ENCODE assay signal across 9 mouse cellular contexts in the genomic region with DNA sequence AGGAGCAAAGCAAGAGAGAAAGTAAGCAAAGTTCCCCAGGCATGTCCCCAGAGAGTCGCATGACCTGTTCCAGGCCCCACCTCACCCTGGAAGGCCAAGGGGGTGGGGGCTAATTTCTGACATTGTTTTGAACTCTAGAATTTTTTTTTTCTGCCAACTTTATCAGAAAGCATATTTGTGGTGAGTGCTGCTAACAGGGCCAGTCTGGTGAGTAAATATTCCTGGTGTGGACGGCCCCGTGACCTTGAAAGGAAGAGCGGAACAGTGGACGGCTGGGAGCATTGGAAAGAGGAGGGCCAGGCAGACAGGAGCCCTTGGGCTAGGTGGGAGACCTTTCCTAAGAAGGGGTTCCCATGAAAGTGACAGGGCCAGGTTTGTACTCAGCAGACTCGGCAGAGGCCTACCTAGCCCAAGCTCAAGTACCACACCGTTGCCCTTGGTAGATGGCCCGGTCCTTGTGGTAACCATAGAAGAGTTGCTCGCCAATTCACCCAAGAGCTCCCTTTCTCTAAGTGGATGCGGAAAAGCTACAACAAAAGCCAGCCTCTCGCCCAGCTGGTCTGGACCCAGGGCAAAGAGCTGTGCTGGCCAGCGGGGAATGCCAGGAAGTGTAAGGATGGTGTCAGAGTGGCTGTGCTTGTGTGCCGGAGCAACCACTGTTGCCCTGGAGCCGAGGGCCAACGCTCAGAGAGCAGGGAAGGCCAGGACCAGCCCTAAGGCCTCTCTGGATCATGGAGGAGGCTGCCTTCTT.
DNase-seq lines count a peak whose midpoint lies in the region; ATAC-seq and TF ChIP-seq lines count a peak whose summit lies in the region.
"Had no signal": no experiment of that assay in that cellular context is flagged by ENCODE, and none has a peak within 500 bp of the region (broad histone marks: within the 10 kb centered on the region; RNA-seq: fewer than 3 reads in every experiment).

No protein-coding gene starts in this region.

- H3K4me3 ChIP-seq in hindbrain, embryonic 12.5 days = no peak overlapping the region
- H3K4me3 ChIP-seq in hindbrain, postnatal 0 days (ENCODE audit: low read length) = no peak overlapping the region
- H3K4me3 ChIP-seq in kidney, embryonic 15.5 days (replicated peaks) = no peak overlapping the region
- no peak overlapping the region for H3K4me3 ChIP-seq in myocyte
- H3K4me3 ChIP-seq: forebrain, embryonic 15.5 days had no signal

- no peaks in the 10 kb centered on the region for H3K9me3 ChIP-seq in hindbrain, embryonic 12.5 days (replicated peaks)
- H3K9me3 ChIP-seq in hindbrain, postnatal 0 days (ENCODE audit: low read length) = no peaks in the 10 kb centered on the region
- H3K9me3 ChIP-seq in kidney, embryonic 15.5 days (replicated peaks) = no peaks in the 10 kb centered on the region
- H3K9me3 ChIP-seq: forebrain, embryonic 15.5 days had no signal

- peak overlapping the region; percentile 55; the same call in 1 of the 2 replicates for H3K27ac ChIP-seq in hindbrain, embryonic 12.5 days
- H3K27ac ChIP-seq in hindbrain, postnatal 0 days = no peak overlapping the region
- H3K27ac ChIP-seq in kidney, embryonic 15.5 days = peak overlapping the region; percentile 94
- H3K27ac ChIP-seq: forebrain, embryonic 15.5 days had no signal

- H3K36me3 ChIP-seq in hindbrain, embryonic 12.5 days = no peaks in the 10 kb centered on the region
- H3K36me3 ChIP-seq in hindbrain, postnatal 0 days (ENCODE audit: insufficient read depth, low read length) = no peaks in the 10 kb centered on the region
- H3K36me3 ChIP-seq in kidney, embryonic 15.5 days = no peaks in the 10 kb centered on the region
- no peaks in the 10 kb centered on the region for H3K36me3 ChIP-seq in myocyte (ENCODE audit: control insufficient read depth, insufficient read depth)
- H3K36me3 ChIP-seq: forebrain, embryonic 15.5 days had no signal

- no peak for TF ChIP-seq POLR2A in myocyte (IDR thresholded peaks at IDR 0.05; ENCODE audit: insufficient read length, low read depth)

- H3K4me2 ChIP-seq in hindbrain, embryonic 12.5 days (replicated peaks) = no peak overlapping the region
- no peak overlapping the region for H3K4me2 ChIP-seq in hindbrain, postnatal 0 days (ENCODE audit: low read depth, low read length)
- H3K4me2 ChIP-seq in kidney, embryonic 15.5 days = 0 out of 2 replicates have a peak overlapping the region, but pooled peaks have one; percentile 3
- peak overlapping the region; percentile 18 for H3K4me2 ChIP-seq in myocyte (ENCODE audit: low read depth)
- H3K4me2 ChIP-seq: forebrain, embryonic 15.5 days; midbrain, embryonic 11.5 days had no signal

- no peaks in the 10 kb centered on the region for H3K79me2 ChIP-seq in myocyte (ENCODE audit: control insufficient read depth, insufficient read depth)

- H3K4me1 ChIP-seq in hindbrain, embryonic 12.5 days = peaks cover 66% of the 10 kb centered on the region
- H3K4me1 ChIP-seq in hindbrain, postnatal 0 days (ENCODE audit: insufficient read depth, low read length) = peaks cover 3% of the 10 kb centered on the region; the same call in 1 of the 2 replicates
- peaks cover 85% of the 10 kb centered on the region for H3K4me1 ChIP-seq in kidney, embryonic 15.5 days

- no peak for TF ChIP-seq CTCF in hindbrain, postnatal 0 days (IDR thresholded peaks at IDR 0.05; ENCODE audit: low read depth)
- no peak for TF ChIP-seq CTCF in Patski (IDR thresholded peaks at IDR 0.05)

- H3K9ac ChIP-seq in hindbrain, embryonic 12.5 days = no peak overlapping the region
- H3K9ac ChIP-seq in hindbrain, postnatal 0 days (replicated peaks; ENCODE audit: low read length) = no peak overlapping the region
- H3K9ac ChIP-seq in kidney, embryonic 15.5 days = no peak overlapping the region
- H3K9ac ChIP-seq: forebrain, embryonic 15.5 days had no signal

- WGBS in hindbrain, embryonic 12.5 days = 80% methylated on average over 15 of the region's 15 CpGs
- WGBS in hindbrain, postnatal 0 days = 69% methylated on average over 15 of the region's 15 CpGs
- 62% methylated on average over 15 of the region's 15 CpGs for WGBS in kidney, embryonic 15.5 days

- no peak overlapping the region for H3ac ChIP-seq in myocyte (ENCODE audit: control insufficient read depth, insufficient read length)

- POLR2A ChIA-PET in Patski (lab: Charles Lee) = no interaction called here

- in situ Hi-C loops in Patski (cut with MboI; ENCODE audit: low pct_unique_long_range_greater_than_20kb) = loop anchor here (10.0 kb wide), 1 partner anchor 184 kb away; no protein-coding TSS in a partner anchor

- peaks cover 72% of the 10 kb centered on the region for H3K27me3 ChIP-seq in hindbrain, embryonic 12.5 days
- H3K27me3 ChIP-seq in hindbrain, postnatal 0 days (ENCODE audit: insufficient read depth, low read length) = peaks cover 6% of the 10 kb centered on the region; the same call in 1 of the 2 replicates
- H3K27me3 ChIP-seq in Patski = no peaks in the 10 kb centered on the region
- 0 out of 2 replicates have a peak, but pooled peaks cover 3% of the 10 kb centered on the region for H3K27me3 ChIP-seq in kidney, embryonic 15.5 days
- no peaks in the 10 kb centered on the region for H3K27me3 ChIP-seq in myocyte (ENCODE audit: control insufficient read depth, insufficient read depth, insufficient read length)

- no peak for DNase-seq in hindbrain, postnatal 0 days (ENCODE audit: low spot score)
- DNase-seq in Patski (ENCODE audit: low read depth, low spot score) = no peak
- no peak for DNase-seq in cerebellum, adult 9-10 months
- DNase-seq in gastrocnemius, postnatal 4 days (ENCODE audit: low spot score in 2 of 2) = no peak

- no peak for ATAC-seq in hindbrain, embryonic 12.5 days (ENCODE audit: low FRiP score)
- ATAC-seq in hindbrain, postnatal 0 days = no peak
- ATAC-seq in Patski = peak; percentile 25
- ATAC-seq in kidney, embryonic 15.5 days (replicated peaks; ENCODE audit: low FRiP score) = 0 out of 2 replicates have a peak, but pooled peaks have one; percentile 1
- ATAC-seq: forebrain, embryonic 15.5 days had no signal

- CTCF ChIA-PET in Patski (lab: Charles Lee) = interaction anchor here (0.8 to 2.1 kb wide), 6 partner anchors 12 to 168 kb away, joined by 3 to 6 read pairs (median 3); no protein-coding TSS in a partner anchor

TF ChIP-seq in myocyte, 11 proteins besides CTCF, POLR2A, EP300 and RAD21:
- TF ChIP-seq CEBPB (IDR thresholded peaks at IDR 0.05; ENCODE audit: insufficient read depth, poor library complexity, severe bottlenecking) = no peak
- peak in 1 of 3 experiments; percentile 39 for TF ChIP-seq MYOG (IDR thresholded peaks at IDR 0.05; ENCODE audit: control insufficient read depth in 1 of 3, insufficient read depth in 1 of 3, insufficient read length in 2 of 3, low read depth in 2 of 3)

Comparison
In these comparisons a context has a peak if more than half of its experiments do, and no peak if none do; other contexts are left out.
1. ATAC-seq: peak in Patski (single experiment) and kidney, embryonic 15.5 days (single experiment); none in hindbrain, embryonic 12.5 days (single experiment) and hindbrain, postnatal 0 days (single experiment).
2. H3K4me2 ChIP-seq: peak in kidney, embryonic 15.5 days (single experiment) and myocyte (single experiment); none in hindbrain, embryonic 12.5 days (single experiment) and hindbrain, postnatal 0 days (single experiment).